Mouse (Mus musculus) ES-E14 (cell line): Measurements from ENCODE around the gene Hnrnpul2. TPM values are rescaled to one million over a fixed set of nuclear protein-coding genes. Genes with fewer than 3 reads are reported as not detected.

Experiments used
- DNase-seq: peaks from one replicate; pipeline ENCODE4 v3.0.0-alpha.2; 2013; ENCODE audit warnings: low read depth, low spot score
- H3K27ac ChIP-seq: 2 replicates; pipeline ENCODE4 v1.5.1; 2012; ENCODE audit warnings: low read depth, mild to moderate bottlenecking, low read length, moderate library complexity, mixed read lengths; ENCODE audit not compliant: poor library complexity, insufficient read depth, severe bottlenecking
- H3K36me3 ChIP-seq: 2 replicates; pipeline ENCODE4 v1.6.1; 2012; ENCODE audit warnings: mild to moderate bottlenecking, low read length, moderate library complexity, mixed read lengths; ENCODE audit not compliant: control insufficient read depth, poor library complexity, insufficient read depth, severe bottlenecking
- H3K4me1 ChIP-seq, 2 experiments: fragments of 150-350 bp in 1 of 2; sonication (generic) in 1 of 2; 2 replicates each; pipeline ENCODE4 v1.6.1; 2012; ENCODE audit warnings: low read length in 2 of 2, mild to moderate bottlenecking in 1 of 2, mixed read lengths in 1 of 2; ENCODE audit not compliant: control insufficient read depth in 2 of 2, insufficient read depth in 2 of 2, poor library complexity in 1 of 2
- H3K4me3 ChIP-seq, 2 experiments: fragments of 150-350 bp in 1 of 2; sonication (generic) in 1 of 2; 2 replicates each; pipeline ENCODE4 v1.5.1; 2012; ENCODE audit warnings: low read length in 2 of 2, low read depth in 1 of 2, mild to moderate bottlenecking in 1 of 2, mixed read lengths in 1 of 2; ENCODE audit not compliant: insufficient read depth in 1 of 2, poor library complexity in 1 of 2, severe bottlenecking in 1 of 2
- H3K9ac ChIP-seq: 2 replicates; pipeline ENCODE4 v1.6.1; 2012; ENCODE audit warnings: low read depth, mild to moderate bottlenecking, low read length, mixed read lengths; ENCODE audit not compliant: poor library complexity, insufficient read depth, severe bottlenecking
- H3K9me3 ChIP-seq: fragments of 150-350 bp; sonication (generic); 2 replicates; pipeline ENCODE4 v1.6.1; 2012; ENCODE audit warnings: low read depth, mild to moderate bottlenecking, low read length; ENCODE audit not compliant: control insufficient read depth, insufficient read depth
- CHD2 ChIP-seq: IDR thresholded peaks from 2 replicates; pipeline ENCODE4 v1.6.1; 2014; ENCODE audit warnings: mild to moderate bottlenecking, low read depth, low read length, inconsistent platforms
- HCFC1 ChIP-seq: IDR thresholded peaks from 2 replicates; pipeline ENCODE4 v1.6.1; 2012; ENCODE audit warnings: low read length, inconsistent platforms, borderline replicate concordance; ENCODE audit not compliant: insufficient read depth
- MAFK ChIP-seq: IDR thresholded peaks from 2 replicates; pipeline ENCODE4 v1.6.1; 2014; ENCODE audit warnings: mild to moderate bottlenecking, low read depth, low read length, inconsistent platforms; ENCODE audit not compliant: insufficient read depth
- ZC3H11A ChIP-seq: IDR thresholded peaks from 2 replicates; pipeline ENCODE4 v1.6.1; 2012; ENCODE audit warnings: low read depth, mild to moderate bottlenecking, inconsistent platforms, low read length, borderline replicate concordance
- ZNF384 ChIP-seq: IDR thresholded peaks from 2 replicates; pipeline ENCODE4 v1.6.1; 2012; ENCODE audit warnings: low read depth, low read length, inconsistent platforms
- in situ Hi-C, 2 experiments: fragments of 600-800 bp; cut with MboI; formaldehyde crosslinking; loops; one replicate each; pipeline ENCODE4 v1.15.1; 2025; ENCODE audit warnings: low sequenced_read_pairs in 2 of 2, inconsistent platforms in 1 of 2; ENCODE audit not compliant: unreplicated experiment in 2 of 2
- total RNA-seq: library from RNA; depleted of rRNA; stranded (reverse); fragments of 300-350 nt; gene quantifications from 2 replicates; pipeline ENCODE4 v1.2.3, GENCODE M21; 2012; rRNA removed

Gene Hnrnpul2
- total RNA-seq, result 37.5 and 48.5 TPM in 2 replicates

- Histone ChIP-seq H3K9me3 (no peaks in the 10 kb centered on the region), H3K27ac (peak within 1 kb of the TSS; percentile 97), H3K9ac (peak within 1 kb of the TSS; percentile 95), H3K4me1 (peaks cover 1 to 9% of the 10 kb centered on the region in 2 experiments; a peak in 2 of 4 replicates), H3K36me3 (peaks cover 23% of the 10 kb centered on the region), H3K4me3 (peak within 1 kb of the TSS; percentile 76 to 89)
- TF ChIP-seq ZNF384, result no peak
- DNase-seq, result peak; percentile 95
- in situ Hi-C loops, result no loop called here
Observed at GRCm38 (mm10) chr19:8819596-8820423, at the start of gene Hnrnpul2. Gene Hnrnpul2 (plus strand): TSS chr19:8820010.

GRCm38 (mm10) chr19:8770567-8771270 lies 49.1 kb upstream of the Hnrnpul2 start, which contains the start of gene Tmem223:
Gene Tmem223 (plus strand): TSS chr19:8770996.
- in situ Hi-C loops, result no loop called here

GRCm38 (mm10) chr19:8772996-8773395 lies 46.8 kb upstream of the Hnrnpul2 start:
- peaks cover 0 to 7% of the 10 kb centered on the region in 2 experiments; a peak in 3 of 4 replicates for H3K4me1 ChIP-seq
- H3K36me3 ChIP-seq, result peaks cover 17% of the 10 kb centered on the region

More at GRCm38 (mm10) chr19:8770567-8771270, 49.1 kb upstream of the Hnrnpul2 start, which contains the start of gene Tmem223:
- Histone ChIP-seq H3K4me3 (peak within 1 kb of the TSS; percentile 73 to 89), H3K9me3 (no peaks in the 10 kb centered on the region), H3K36me3 (peaks cover 36% of the 10 kb centered on the region), H3K4me1 (peaks cover 0 to 7% of the 10 kb centered on the region in 2 experiments; a peak in 3 of 4 replicates), H3K27ac (peak within 1 kb of the TSS; percentile 59), H3K9ac (peak within 1 kb of the TSS; percentile 88)
- TF ChIP-seq HCFC1 (no peak), CHD2 (no peak; the same call in 1 of the 2 replicates), ZC3H11A (no peak), MAFK (no peak), ZNF384 (no peak)
- DNase-seq, result peak; percentile 68

GRCm38 (mm10) chr19:8773409-8773808 lies 46.4 kb upstream of the Hnrnpul2 start:
- peaks cover 19% of the 10 kb centered on the region for H3K36me3 ChIP-seq
- no peak overlapping the region for H3K27ac ChIP-seq

More at GRCm38 (mm10) chr19:8772996-8773395, 46.8 kb upstream of the Hnrnpul2 start:
- TF ChIP-seq ZC3H11A (no peak), CHD2 (no peak), HCFC1 (no peak), ZNF384 (no peak), MAFK (no peak)
- in situ Hi-C loops, result no loop called here
- Histone ChIP-seq H3K27ac (no peak overlapping the region), H3K9ac (no peak overlapping the region), H3K9me3 (no peaks in the 10 kb centered on the region), H3K4me3 (peak overlapping the region in 1 of 2 experiments; percentile 12; a peak in 1 of 4 replicates)
- no peak for DNase-seq

More at GRCm38 (mm10) chr19:8773409-8773808, 46.4 kb upstream of the Hnrnpul2 start:
- no peaks in the 10 kb centered on the region for H3K9me3 ChIP-seq
- in situ Hi-C loops, result no loop called here
- TF ChIP-seq HCFC1 (no peak), CHD2 (no peak), ZNF384 (no peak), MAFK (no peak), ZC3H11A (no peak)
- DNase-seq, result no peak
- peaks cover 0 to 7% of the 10 kb centered on the region in 2 experiments; a peak in 3 of 4 replicates for H3K4me1 ChIP-seq
- H3K9ac ChIP-seq, result peak overlapping the region; percentile 65; the same call in 1 of the 2 replicates
- H3K4me3 ChIP-seq, result peak overlapping the region; percentile 81 to 88
